Mouse (Mus musculus) liver, embryonic 12.5 days (tissue): ENCODE measurements around the gene Cdkal1. TPM values are rescaled to one million over a fixed set of nuclear protein-coding genes. Genes with fewer than 3 reads are reported as not detected.

Source experiments
- ATAC-seq: fragments of 200-750 bp; cut with Nextera tagmentation; 2 replicates; pipeline ENCODE4 v1.8.0; 2017; ENCODE audit warnings: moderate number of reproducible peaks, mild to moderate bottlenecking, moderate library complexity
- H3K27ac ChIP-seq: fragments of 300-500 bp; sonication (generic); 2 replicates; pipeline ENCODE4 v1.5.1; 2016; ENCODE audit warnings: mild to moderate bottlenecking
- H3K27me3 ChIP-seq: fragments of 300-500 bp; sonication (generic); replicated peaks from 2 replicates; pipeline ENCODE4 v1.6.1; 2016; ENCODE audit warnings: mild to moderate bottlenecking, moderate library complexity
- H3K36me3 ChIP-seq: fragments of 300-500 bp; sonication (generic); 2 replicates; pipeline ENCODE4 v1.6.1; 2016; ENCODE audit warnings: mild to moderate bottlenecking, moderate library complexity
- H3K4me1 ChIP-seq: fragments of 300-500 bp; sonication (generic); 2 replicates; pipeline ENCODE4 v1.6.1; 2016
- H3K4me2 ChIP-seq: fragments of 300-500 bp; sonication (generic); 2 replicates; pipeline ENCODE4 v1.6.1; 2016; ENCODE audit warnings: mild to moderate bottlenecking, moderate library complexity
- H3K4me3 ChIP-seq: fragments of 300-500 bp; sonication (generic); 2 replicates; pipeline ENCODE4 v1.5.1; 2016; ENCODE audit warnings: mild to moderate bottlenecking, moderate library complexity
- H3K9ac ChIP-seq: fragments of 300-500 bp; sonication (generic); 2 replicates; pipeline ENCODE4 v1.6.1; 2016; ENCODE audit warnings: mild to moderate bottlenecking, moderate library complexity
- H3K9me3 ChIP-seq: fragments of 300-500 bp; sonication (generic); replicated peaks from 2 replicates; pipeline ENCODE4 v1.6.1; 2016; ENCODE audit warnings: mild to moderate bottlenecking, moderate library complexity
- WGBS: fragments of 180-500 bp; shearing (Covaris S2); methylation state at CpG from one replicate; pipeline ENCODE4 v1.1.7; 2016; ENCODE audit not compliant: insufficient replicate concordance; 5-methylcytosine and 5-hydroxymethylcytosine counted together
- polyA plus RNA-seq: library from polyadenylated mRNA; unstranded; fragments of >200 nt; fragmentation: Nextera tagmentation; extraction: Ambion mirVana; gene quantifications from 2 replicates; pipeline ENCODE4 v1.2.1, GENCODE M21; 2016

Gene Cdkal1
- polyA plus RNA-seq, 1 experiment from 2014 or later: 16.0 TPM

DNA sequence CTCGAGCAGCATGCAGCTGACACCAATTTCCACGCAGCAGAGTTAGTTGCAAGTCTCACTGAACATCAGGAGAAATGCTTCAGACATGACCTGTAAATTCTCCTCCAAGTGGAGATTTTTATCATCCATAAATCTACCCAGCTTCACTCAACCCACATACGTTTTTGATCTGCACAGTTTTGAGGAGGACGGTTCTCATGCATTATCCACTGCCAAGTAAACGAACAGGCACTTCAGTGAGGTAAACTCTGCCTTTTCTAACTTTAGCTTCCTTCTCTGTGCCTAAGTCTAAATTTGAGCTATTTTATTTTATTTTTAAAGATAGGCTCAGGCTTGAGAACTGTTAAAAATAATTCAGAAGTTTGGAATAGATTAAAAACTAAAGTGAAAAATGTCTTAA lies 394.7 kb downstream of the Cdkal1 start:
- Histone ChIP-seq H3K36me3 (no peaks in the 10 kb centered on the region), H3K9ac (no peak overlapping the region), H3K4me3 (no peak overlapping the region), H3K4me2 (no peak overlapping the region), H3K4me1 (peaks cover 18% of the 10 kb centered on the region), H3K9me3 (no peaks in the 10 kb centered on the region), H3K27ac (no peak overlapping the region), H3K27me3 (no peaks in the 10 kb centered on the region)
- 58% methylated on average over 5 of the region's 5 CpGs for WGBS
- ATAC-seq: no peak

DNA sequence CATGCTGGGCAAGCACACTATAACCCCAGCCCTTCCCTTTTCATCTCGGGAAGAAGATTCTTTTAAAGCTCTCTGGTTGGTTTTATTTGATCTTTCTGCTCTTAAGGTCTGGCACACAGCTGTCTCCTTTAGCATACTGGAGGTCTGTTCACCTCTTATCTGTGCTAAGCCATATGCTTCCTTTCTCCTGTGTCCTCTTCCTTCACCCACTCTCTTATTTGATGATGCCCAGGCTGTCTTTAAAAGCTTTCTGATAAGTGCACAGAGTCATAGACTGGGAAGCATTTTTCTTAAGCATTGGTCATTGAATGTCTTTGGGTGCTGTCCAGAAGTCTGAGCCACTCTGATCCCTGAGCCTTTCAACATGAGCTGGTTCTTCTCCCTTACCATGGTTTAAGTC lies 397.1 kb downstream of the Cdkal1 start:
- ATAC-seq: peak; percentile 60; the same call in 1 of the 2 replicates
- no peaks in the 10 kb centered on the region for H3K9me3 ChIP-seq
- no peak overlapping the region for H3K9ac ChIP-seq
- no peak overlapping the region for H3K27ac ChIP-seq
- 12% methylated on average over 1 of the region's 1 CpGs for WGBS
- peaks cover 18% of the 10 kb centered on the region for H3K4me1 ChIP-seq
- H3K4me3 ChIP-seq: no peak overlapping the region
- no peak overlapping the region for H3K4me2 ChIP-seq
- H3K27me3 ChIP-seq: no peaks in the 10 kb centered on the region
- H3K36me3 ChIP-seq: no peaks in the 10 kb centered on the region

DNA sequence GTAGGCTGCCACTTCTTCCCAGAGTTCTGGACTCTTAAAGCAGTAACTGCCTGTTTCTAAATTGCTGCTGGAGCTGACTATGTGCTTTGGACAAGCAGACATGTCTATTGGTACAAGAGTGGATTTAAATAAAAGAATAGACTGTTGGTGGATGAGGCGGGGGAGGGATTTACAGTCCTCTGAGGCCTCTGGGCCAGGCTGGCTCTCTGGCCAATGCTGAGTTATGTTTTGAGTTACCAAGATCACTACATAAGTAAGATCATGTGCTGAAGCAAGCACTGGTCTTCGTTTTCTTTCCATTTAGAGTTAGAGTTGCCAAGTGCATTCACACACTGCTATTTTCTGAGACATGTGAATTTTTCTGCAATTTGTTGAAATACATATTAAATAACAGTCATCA lies 418.4 kb downstream of the Cdkal1 start:
- H3K27me3 ChIP-seq: no peaks in the 10 kb centered on the region
- no peaks in the 10 kb centered on the region for H3K4me1 ChIP-seq
- 64% methylated on average over 2 of the region's 2 CpGs for WGBS
- H3K27ac ChIP-seq: no peak overlapping the region
- H3K4me3 ChIP-seq: no peak overlapping the region
- H3K36me3 ChIP-seq: no peaks in the 10 kb centered on the region
- no peak for ATAC-seq
- H3K4me2 ChIP-seq: no peak overlapping the region
- H3K9me3 ChIP-seq: no peaks in the 10 kb centered on the region
- no peak overlapping the region for H3K9ac ChIP-seq

DNA sequence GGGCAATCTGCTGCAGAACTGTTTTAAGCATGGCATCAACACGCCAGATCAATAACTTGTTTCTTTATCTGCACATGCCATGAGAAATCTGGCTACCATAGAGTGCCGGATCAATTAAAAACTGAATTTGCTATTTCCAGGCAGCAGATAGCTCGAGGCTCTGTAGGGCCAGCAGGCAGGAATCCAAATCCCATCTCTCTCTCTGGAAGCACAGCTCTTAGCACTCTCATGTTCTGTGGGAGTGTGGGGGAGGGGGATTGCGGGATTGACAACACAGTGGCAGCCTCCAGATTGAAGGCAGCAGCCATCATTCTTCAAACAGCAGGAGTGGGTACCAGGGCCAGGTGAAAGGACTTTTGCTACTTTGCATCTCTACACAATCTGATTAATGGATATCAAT lies 420.7 kb downstream of the Cdkal1 start:
- no peak overlapping the region for H3K4me2 ChIP-seq
- no peaks in the 10 kb centered on the region for H3K36me3 ChIP-seq
- H3K27me3 ChIP-seq: no peaks in the 10 kb centered on the region
- H3K4me3 ChIP-seq: no peak overlapping the region
- H3K9me3 ChIP-seq: no peaks in the 10 kb centered on the region
- H3K27ac ChIP-seq: no peak overlapping the region
- H3K9ac ChIP-seq: no peak overlapping the region
- ATAC-seq: no peak
- 78% methylated on average over 4 of the region's 4 CpGs for WGBS
- no peaks in the 10 kb centered on the region for H3K4me1 ChIP-seq

DNA sequence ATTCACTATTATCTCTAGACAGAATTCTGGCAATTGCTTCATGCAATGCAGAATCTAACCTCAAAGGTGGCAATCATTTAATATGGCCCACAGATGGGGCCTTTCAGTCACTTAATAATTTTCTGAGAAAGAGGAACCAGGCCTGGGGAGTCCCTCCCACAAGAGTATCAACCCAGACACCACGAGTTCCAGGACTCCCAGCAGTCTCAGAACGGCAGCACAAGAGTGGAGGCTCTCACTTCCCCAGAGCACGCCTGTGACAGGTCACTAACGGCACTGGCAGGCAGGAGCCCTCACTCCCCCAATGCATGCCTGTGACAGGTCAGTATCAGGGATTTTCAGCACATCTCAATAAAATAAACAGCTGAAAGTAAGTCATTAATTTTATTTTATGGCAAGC lies 424.6 kb downstream of the Cdkal1 start:
- no peak overlapping the region for H3K4me3 ChIP-seq
- ATAC-seq: no peak
- H3K27ac ChIP-seq: no peak overlapping the region
- no peak overlapping the region for H3K4me2 ChIP-seq
- no peaks in the 10 kb centered on the region for H3K27me3 ChIP-seq
- WGBS: 16% methylated on average over 4 of the region's 4 CpGs
- no peaks in the 10 kb centered on the region for H3K9me3 ChIP-seq
- no peaks in the 10 kb centered on the region for H3K4me1 ChIP-seq
- H3K36me3 ChIP-seq: no peaks in the 10 kb centered on the region
- no peak overlapping the region for H3K9ac ChIP-seq

DNA sequence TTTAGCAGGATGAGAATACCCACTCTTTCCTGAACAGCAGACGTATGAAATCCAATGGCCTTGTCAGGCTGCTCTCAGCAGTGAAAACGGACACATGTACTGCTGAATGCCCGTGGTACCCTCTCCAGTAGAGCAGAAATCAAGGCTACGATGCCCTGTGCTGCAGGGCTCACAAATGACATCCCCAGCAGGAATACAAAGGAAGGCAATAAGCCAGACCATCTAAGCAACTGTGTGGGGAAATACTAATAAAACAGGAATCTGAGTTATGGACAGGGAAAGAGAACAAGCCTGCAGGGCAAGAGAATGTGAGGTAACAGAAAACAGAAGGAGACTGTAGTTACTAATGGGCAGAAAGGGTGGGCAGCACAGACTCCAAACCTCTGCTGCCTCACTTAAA lies 425.6 kb downstream of the Cdkal1 start:
- WGBS: 72% methylated on average over 4 of the region's 4 CpGs
- Histone ChIP-seq H3K4me1 (no peaks in the 10 kb centered on the region), H3K27me3 (no peaks in the 10 kb centered on the region), H3K4me3 (no peak overlapping the region), H3K36me3 (no peaks in the 10 kb centered on the region), H3K9me3 (no peaks in the 10 kb centered on the region), H3K27ac (no peak overlapping the region), H3K9ac (no peak overlapping the region), H3K4me2 (no peak overlapping the region)
- no peak for ATAC-seq

DNA sequence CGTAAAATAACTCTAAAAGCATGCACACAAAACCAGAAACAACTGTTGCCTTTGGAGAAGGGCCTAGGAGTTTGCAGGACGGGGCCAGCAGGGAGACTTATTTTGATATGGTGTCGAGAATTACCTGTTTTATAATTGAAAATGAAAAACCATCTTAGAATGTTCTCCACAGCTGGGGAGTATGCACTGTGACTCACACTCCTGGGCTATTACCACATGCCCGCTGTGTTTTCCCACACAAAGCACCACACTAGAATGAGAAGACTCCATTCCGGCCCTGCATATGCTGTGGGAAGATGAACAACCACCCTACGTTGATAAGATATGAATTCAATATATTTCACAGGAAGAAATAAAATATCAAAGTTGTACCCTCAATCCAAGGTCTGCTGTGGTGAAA lies 426.3 kb downstream of the Cdkal1 start:
- 76% methylated on average over 6 of the region's 6 CpGs for WGBS
- ATAC-seq: no peak

DNA sequence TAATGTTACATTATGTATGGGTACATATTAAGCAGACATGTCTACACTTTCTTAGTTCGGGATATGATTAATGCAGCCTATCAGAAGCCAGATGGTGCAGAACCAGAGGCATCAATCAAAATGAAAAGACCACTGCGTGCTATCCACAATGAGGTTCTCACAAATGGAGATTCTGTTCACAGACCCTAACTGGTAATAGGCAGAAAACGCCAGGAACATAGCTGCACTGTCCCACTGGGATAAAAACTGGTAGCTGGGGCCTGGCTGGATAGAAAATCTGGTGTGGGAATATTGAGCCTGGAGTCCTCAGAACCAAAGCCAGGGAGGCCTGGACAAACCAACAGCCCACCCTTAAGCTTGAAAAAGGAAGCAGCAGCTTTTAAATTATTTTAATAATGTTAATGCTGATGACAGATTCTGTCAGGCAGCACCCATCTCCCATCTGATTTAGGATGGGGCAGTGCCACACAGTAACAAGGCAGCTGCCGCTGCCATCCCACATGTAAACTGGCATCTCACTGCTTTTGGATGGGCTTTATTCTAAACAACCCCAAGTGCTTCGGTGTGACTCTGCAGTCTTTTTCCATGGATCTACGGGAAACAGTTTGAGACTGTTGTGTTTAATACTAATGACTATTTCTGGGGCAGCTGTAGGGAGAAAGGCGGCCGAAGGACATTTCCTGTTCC lies 438.9 kb downstream of the Cdkal1 start:
- Histone ChIP-seq H3K27ac (no peak overlapping the region), H3K36me3 (no peaks in the 10 kb centered on the region), H3K27me3 (no peaks in the 10 kb centered on the region), H3K9ac (no peak overlapping the region), H3K9me3 (no peaks in the 10 kb centered on the region), H3K4me3 (no peak overlapping the region), H3K4me1 (no peaks in the 10 kb centered on the region), H3K4me2 (no peak overlapping the region)
- no peak for ATAC-seq
- 68% methylated on average over 8 of the region's 8 CpGs for WGBS

More for the DNA sequence above, 426.3 kb downstream of the Cdkal1 start:
- Histone ChIP-seq H3K36me3 (no peaks in the 10 kb centered on the region), H3K4me3 (no peak overlapping the region), H3K27me3 (no peaks in the 10 kb centered on the region), H3K27ac (no peak overlapping the region), H3K4me2 (no peak overlapping the region), H3K9me3 (no peaks in the 10 kb centered on the region), H3K4me1 (no peaks in the 10 kb centered on the region), H3K9ac (no peak overlapping the region)

DNA sequence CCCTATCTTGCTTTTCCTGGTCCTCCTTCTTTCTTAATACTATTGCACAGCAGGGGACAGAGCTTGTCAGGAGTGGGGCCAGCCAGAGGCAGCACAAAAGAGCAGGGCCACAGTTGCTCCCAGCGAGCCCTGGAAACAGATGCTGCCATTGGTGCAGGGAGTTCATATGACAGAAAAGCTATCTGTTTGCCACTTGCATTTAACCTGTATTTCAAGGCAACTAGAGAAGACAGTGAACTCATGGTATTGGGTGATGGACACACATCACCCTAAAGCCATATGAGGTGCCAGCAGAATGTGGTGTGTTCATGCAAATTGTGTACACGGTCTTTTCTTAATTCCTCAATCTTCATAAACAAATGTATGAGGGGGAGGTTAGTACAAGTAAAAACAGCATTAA lies 439.5 kb downstream of the Cdkal1 start:
- no peaks in the 10 kb centered on the region for H3K9me3 ChIP-seq
- WGBS: 69% methylated on average over 2 of the region's 2 CpGs
- ATAC-seq: no peak
- no peak overlapping the region for H3K27ac ChIP-seq
- H3K4me3 ChIP-seq: no peak overlapping the region
- H3K9ac ChIP-seq: no peak overlapping the region
- H3K36me3 ChIP-seq: no peaks in the 10 kb centered on the region
- H3K4me2 ChIP-seq: no peak overlapping the region
- H3K27me3 ChIP-seq: no peaks in the 10 kb centered on the region
- no peaks in the 10 kb centered on the region for H3K4me1 ChIP-seq

DNA sequence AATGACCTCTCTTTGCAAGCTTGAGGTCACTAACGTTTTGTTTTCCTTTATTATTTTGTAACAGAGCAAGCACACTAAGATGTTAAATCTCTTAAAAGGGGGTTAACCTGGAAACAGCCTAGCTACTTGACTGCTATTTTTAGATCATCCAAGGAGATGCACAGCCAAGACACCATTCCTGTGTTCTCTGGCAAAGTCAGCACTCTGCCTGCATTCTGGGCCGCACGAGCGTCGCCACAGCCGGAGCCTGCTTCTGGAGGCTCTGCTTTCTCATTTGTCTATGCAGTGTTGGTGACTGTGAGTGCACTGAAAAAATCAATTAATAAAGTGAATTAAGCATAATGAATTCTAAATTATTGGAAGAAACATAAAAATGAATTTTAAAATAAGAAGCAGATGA lies 440.6 kb downstream of the Cdkal1 start:
- Histone ChIP-seq H3K4me1 (no peaks in the 10 kb centered on the region), H3K4me2 (no peak overlapping the region), H3K9ac (no peak overlapping the region), H3K27ac (no peak overlapping the region), H3K9me3 (no peaks in the 10 kb centered on the region), H3K27me3 (no peaks in the 10 kb centered on the region), H3K36me3 (no peaks in the 10 kb centered on the region), H3K4me3 (no peak overlapping the region)
- 79% methylated on average over 6 of the region's 6 CpGs for WGBS
- no peak for ATAC-seq

DNA sequence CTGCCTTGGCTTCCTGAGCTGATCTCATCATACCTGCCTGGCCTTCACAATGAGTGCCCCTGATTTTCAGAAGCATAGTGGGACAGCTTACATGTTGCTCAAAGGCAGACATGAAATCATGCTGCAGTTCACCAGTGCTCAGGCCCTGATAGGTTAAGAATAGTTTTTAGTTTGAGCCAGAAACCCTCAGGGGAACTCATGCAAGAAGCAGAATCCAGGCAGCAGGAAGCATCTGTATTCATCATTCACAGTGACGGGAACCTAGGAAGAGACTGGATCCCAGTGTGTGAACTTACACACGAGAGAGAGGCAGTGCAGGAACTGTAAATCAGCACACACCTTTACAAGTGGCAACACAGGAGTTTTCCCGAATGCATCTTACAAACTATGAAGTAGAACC lies 441.0 kb downstream of the Cdkal1 start:
- no peak overlapping the region for H3K9ac ChIP-seq
- H3K4me2 ChIP-seq: no peak overlapping the region
- 59% methylated on average over 3 of the region's 3 CpGs for WGBS
- ATAC-seq: no peak
- no peak overlapping the region for H3K4me3 ChIP-seq
- H3K9me3 ChIP-seq: no peaks in the 10 kb centered on the region
- H3K27me3 ChIP-seq: no peaks in the 10 kb centered on the region
- H3K4me1 ChIP-seq: no peaks in the 10 kb centered on the region
- no peak overlapping the region for H3K27ac ChIP-seq
- H3K36me3 ChIP-seq: no peaks in the 10 kb centered on the region

DNA sequence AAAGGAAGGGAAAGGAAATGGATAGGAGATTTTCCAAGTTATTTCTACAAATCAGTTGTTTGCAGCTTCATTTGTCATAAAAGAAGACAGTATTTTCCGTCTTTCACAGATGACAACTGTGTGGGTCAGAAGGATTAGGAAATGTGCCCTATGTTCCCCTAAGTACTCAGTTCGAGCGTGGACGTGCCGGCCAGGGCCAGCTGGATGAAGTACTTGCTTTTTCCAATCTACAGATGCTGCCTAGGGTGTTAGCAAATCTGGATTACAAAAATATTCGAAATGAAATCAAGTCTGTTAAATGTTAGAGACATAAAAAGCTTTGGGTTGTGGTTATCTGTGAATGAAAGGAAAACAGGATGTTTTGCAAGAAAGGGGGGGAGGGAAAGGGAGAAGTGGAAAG lies 444.3 kb downstream of the Cdkal1 start:
- WGBS: 70% methylated on average over 6 of the region's 6 CpGs
- Histone ChIP-seq H3K4me1 (no peaks in the 10 kb centered on the region), H3K4me2 (no peak overlapping the region), H3K36me3 (no peaks in the 10 kb centered on the region), H3K4me3 (no peak overlapping the region), H3K27ac (no peak overlapping the region), H3K9me3 (no peaks in the 10 kb centered on the region), H3K27me3 (no peaks in the 10 kb centered on the region), H3K9ac (no peak overlapping the region)
- no peak for ATAC-seq

DNA sequence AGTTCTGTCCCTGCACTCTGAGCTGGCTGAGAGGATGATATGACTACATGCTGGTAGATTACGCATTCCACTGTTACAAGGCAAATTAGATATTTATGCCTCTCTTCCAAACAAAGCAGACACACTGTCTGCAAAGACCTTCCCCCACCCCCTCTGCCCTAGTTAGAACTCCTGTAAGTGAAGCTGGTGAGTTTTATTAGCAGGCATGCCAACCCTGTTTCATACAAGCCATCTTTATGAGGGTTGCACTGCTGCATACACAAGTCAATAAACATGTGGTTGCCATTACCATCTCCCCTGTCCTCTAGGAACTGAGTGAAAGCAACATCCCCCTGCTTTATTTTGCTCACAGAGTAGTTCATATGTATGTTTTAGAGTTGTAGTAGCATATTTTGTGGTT lies 447.9 kb downstream of the Cdkal1 start:
- H3K36me3 ChIP-seq: no peaks in the 10 kb centered on the region
- H3K27ac ChIP-seq: no peak overlapping the region
- no peaks in the 10 kb centered on the region for H3K27me3 ChIP-seq
- 96% methylated on average over 1 of the region's 1 CpGs for WGBS
- H3K9ac ChIP-seq: no peak overlapping the region
- H3K4me3 ChIP-seq: no peak overlapping the region
- H3K9me3 ChIP-seq: no peaks in the 10 kb centered on the region
- H3K4me2 ChIP-seq: no peak overlapping the region
- no peaks in the 10 kb centered on the region for H3K4me1 ChIP-seq
- no peak for ATAC-seq
